8 mouse cellular contexts compared by ENCODE assay signal in genomic region chr1:57406187-57407151, GRCm38 (mm10). TPM values are rescaled to one million over a fixed set of nuclear protein-coding genes. Genes with fewer than 3 reads are reported as not detected.
DNase-seq lines count a peak whose midpoint lies in the region; ATAC-seq lines count a peak whose summit lies in the region.

Maip1 (plus strand) TSS chr1:57406328.
Tyw5 (minus strand) TSS chr1:57407101.

- peaks cover 23% of the 10 kb centered on the region for H3K4me1 ChIP-seq in hindbrain, embryonic 12.5 days

- under 1% methylated on average over 72 of the region's 72 CpGs for WGBS in hindbrain, embryonic 12.5 days

- H3K4me3 ChIP-seq in hindbrain, embryonic 12.5 days: peak within 1 kb of the TSS; percentile 84

- H3K9ac ChIP-seq in hindbrain, embryonic 12.5 days: peak within 1 kb of the TSS; percentile 80

- H3K27ac ChIP-seq in hindbrain, embryonic 12.5 days: peak within 1 kb of the TSS; percentile 91

- peak; percentile 92 for ATAC-seq in hindbrain, embryonic 12.5 days (ENCODE audit: low FRiP score)

- H3K9me3 ChIP-seq in hindbrain, embryonic 12.5 days (replicated peaks): no peaks in the 10 kb centered on the region

- H3K27me3 ChIP-seq in hindbrain, embryonic 12.5 days: no peaks in the 10 kb centered on the region

- DNase-seq in NIH3T3 (ENCODE audit: low read depth): peak; percentile 92
- DNase-seq in cerebellum, adult 9-11 months: peak; percentile 85
- peak; percentile 73 to 80 for DNase-seq in frontal cortex, postnatal 10 days (ENCODE audit: low spot score in 2 of 2)
- DNase-seq in layer of hippocampus, postnatal 25 days (ENCODE audit: extremely low spot score in 1 of 2, low spot score in 1 of 2): peak; percentile 77 to 88
- DNase-seq in lung, postnatal 14 days: peak; percentile 81
- DNase-seq in ovary, postnatal 36 days (ENCODE audit: low spot score): peak; percentile 81
- peak; percentile 80 for DNase-seq in thymus, postnatal 14 days

- H3K36me3 ChIP-seq in hindbrain, embryonic 12.5 days: no peaks in the 10 kb centered on the region

- peak within 1 kb of the TSS; percentile 77 for H3K4me2 ChIP-seq in hindbrain, embryonic 12.5 days (replicated peaks)

RNA-seq across cellular contexts. Expression of gene Maip1, which starts in this region (rescaled TPM):
- polyA plus RNA-seq in hindbrain, embryonic 12.5 days (2016; fragmentation: Nextera tagmentation; extraction: Ambion mirVana): 18.3 and 19.6 TPM in 2 replicates
- total RNA-seq in layer of hippocampus, postnatal 25 days (2021): 10 to 100 TPM; 11.3 to 12.0 TPM

RNA-seq across cellular contexts. Expression of gene Tyw5, which starts in this region (rescaled TPM):
- polyA plus RNA-seq in hindbrain, embryonic 12.5 days (2016; fragmentation: Nextera tagmentation; extraction: Ambion mirVana): 24.8 and 28.7 TPM in 2 replicates
- 10 to 100 TPM; 18.6 to 23.9 TPM for total RNA-seq in layer of hippocampus, postnatal 25 days (2021)

Comparison
In these comparisons a context has a peak if more than half of its experiments do, and no peak if none do; other contexts are left out.
1. Peak in every context shown above with its lines: DNase-seq, ATAC-seq, H3K4me3 ChIP-seq and H3K27ac ChIP-seq.